Mouse (Mus musculus) 3134 (cell line): Measurements from ENCODE around the gene Neurl1b.

Experiments used
- DNase-seq: peaks from one replicate; pipeline ENCODE4 v3.0.0-alpha.2; 2011; ENCODE audit warnings: low spot score; ENCODE audit not compliant: insufficient read length; ENCODE audit errors: extremely low read depth

The Neurl1b gene

DNA sequence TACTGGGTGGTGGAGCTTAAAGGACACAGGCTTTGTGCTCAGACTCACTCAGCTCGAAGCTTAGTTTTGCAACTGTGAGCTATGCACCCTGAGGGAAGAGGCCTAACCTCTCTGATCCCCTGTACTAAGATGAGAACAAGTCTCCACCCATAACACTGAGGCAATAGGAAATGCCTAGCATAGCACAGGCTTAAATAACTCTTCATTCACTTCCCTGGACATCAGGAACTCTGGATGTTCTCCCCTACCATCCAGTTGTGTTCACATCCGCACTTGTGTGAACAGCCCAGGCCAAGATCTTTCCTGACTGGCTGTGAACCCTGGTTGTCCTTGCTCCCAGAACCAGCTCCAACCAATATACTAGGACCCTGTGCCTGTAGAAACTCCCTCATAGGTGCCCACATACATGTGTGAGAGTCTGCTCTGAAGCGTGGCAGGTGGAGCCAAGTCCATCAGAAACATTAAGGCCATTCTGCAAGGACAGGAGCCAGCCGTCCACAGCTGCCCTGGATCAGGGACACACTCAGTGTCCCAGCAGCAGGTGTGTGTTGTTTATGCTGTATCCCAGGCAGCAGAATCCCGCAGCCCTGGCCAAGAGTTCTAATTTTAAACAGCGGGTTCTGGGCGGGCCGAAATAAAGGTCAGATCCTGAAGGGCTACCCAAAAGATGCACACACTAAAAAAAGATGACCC is 74.2 kb downstream of the Neurl1b start:
- DNase-seq = no peak

GRCm38 (mm10) chr17:26490072-26490471 is 75.4 kb downstream of the Neurl1b start:
- no peak for DNase-seq

GRCm38 (mm10) chr17:26490910-26491309 is 76.3 kb downstream of the Neurl1b start:
- DNase-seq = no peak

- no peak for DNase-seq
Measured at GRCm38 (mm10) chr17:26492246-26492645, 77.6 kb downstream of the Neurl1b start.

- DNase-seq = no peak
Measured at GRCm38 (mm10) chr17:26494642-26495468, 80.2 kb downstream of the Neurl1b start.
